In the genomic region with DNA sequence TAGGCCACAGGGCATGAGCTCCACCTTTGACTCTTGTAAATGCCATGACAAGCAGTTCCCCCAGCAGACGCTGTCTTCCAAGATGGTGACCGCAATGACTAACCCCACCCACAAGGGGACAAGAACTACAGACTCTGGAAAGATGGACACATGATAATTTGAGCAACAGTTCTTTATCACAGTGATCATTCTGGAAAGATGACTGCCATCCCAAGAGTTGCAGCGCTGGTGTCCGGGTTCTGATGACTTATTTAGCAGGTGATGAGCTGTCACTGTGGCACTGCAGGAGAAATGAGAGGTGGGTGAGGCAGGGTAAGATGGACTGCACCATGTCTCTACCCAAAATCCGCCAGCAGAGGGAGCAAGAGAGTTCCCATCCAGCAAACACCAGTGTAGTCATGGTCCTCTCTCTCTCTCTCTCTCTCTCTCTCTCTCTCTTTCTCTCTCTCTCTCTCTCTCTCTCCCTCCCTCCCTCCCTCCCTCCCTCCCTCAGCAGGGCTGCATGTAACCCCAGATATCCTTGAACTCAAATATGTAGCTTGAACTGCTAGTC, we compare ENCODE assay signal across 8 mouse cellular contexts. TPM values are rescaled to one million over a fixed set of nuclear protein-coding genes. Genes with fewer than 3 reads are reported as not detected.
DNase-seq lines count a peak whose midpoint lies in the region; ATAC-seq and TF ChIP-seq lines count a peak whose summit lies in the region.

No protein-coding gene starts in this region.

- no peak overlapping the region for H3K9ac ChIP-seq in forebrain, embryonic 12.5 days
- no peak overlapping the region for H3K9ac ChIP-seq in lung, embryonic 14.5 days

- no peaks in the 10 kb centered on the region for H3K36me3 ChIP-seq in C2C12 (ENCODE audit: control insufficient read depth, insufficient read depth)
- peaks cover 7% of the 10 kb centered on the region; the same call in 1 of the 2 replicates for H3K36me3 ChIP-seq in forebrain, embryonic 12.5 days (replicated peaks)
- H3K36me3 ChIP-seq in lung, embryonic 14.5 days (ENCODE audit: insufficient read depth) = no peaks in the 10 kb centered on the region

- peak; percentile 54 for DNase-seq in 3134 (ENCODE audit: extremely low read depth, insufficient read length, low spot score)
- DNase-seq in brain, embryonic 14.5 days (ENCODE audit: low read depth) = peak; percentile 81
- DNase-seq in kidney, postnatal 10 days = peak; percentile 84
- DNase-seq in lung, embryonic 14.5 days = peak; percentile 82
- peak; percentile 45 for DNase-seq in retina, adult 2 months (ENCODE audit: low read depth, low spot score)
- peak; percentile 66 for DNase-seq in urinary bladder, postnatal 25 days (ENCODE audit: low spot score)

- 36% methylated on average over 5 of the region's 5 CpGs for WGBS in forebrain, embryonic 12.5 days
- WGBS in lung, embryonic 14.5 days = 26% methylated on average over 5 of the region's 5 CpGs

- H3K9me3 ChIP-seq in forebrain, embryonic 12.5 days = no peaks in the 10 kb centered on the region
- no peaks in the 10 kb centered on the region for H3K9me3 ChIP-seq in lung, embryonic 14.5 days (ENCODE audit: low read depth, low read length)

- no peak overlapping the region for H3K27ac ChIP-seq in forebrain, embryonic 12.5 days
- H3K27ac ChIP-seq in lung, embryonic 14.5 days (ENCODE audit: low read depth) = no peak overlapping the region

- H3K4me1 ChIP-seq in forebrain, embryonic 12.5 days = peaks cover 12% of the 10 kb centered on the region
- H3K4me1 ChIP-seq in lung, embryonic 14.5 days (ENCODE audit: insufficient read depth) = no peaks in the 10 kb centered on the region; the same call in 1 of the 2 replicates

- peak; percentile 55 for TF ChIP-seq CTCF in C2C12 (IDR thresholded peaks at IDR 0.05; ENCODE audit: control insufficient read depth, insufficient read depth, insufficient read length)
- peak; percentile 80 for TF ChIP-seq CTCF in brain, embryonic 14.5 days (IDR thresholded peaks at IDR 0.05; ENCODE audit: borderline replicate concordance, extremely low read depth, insufficient read depth, insufficient read length)
- TF ChIP-seq CTCF in lung, embryonic 14.5 days (IDR thresholded peaks at IDR 0.05; ENCODE audit: low read depth) = peak; percentile 80

- peak; percentile 51; the same call in 1 of the 2 replicates for ATAC-seq in forebrain, embryonic 12.5 days (ENCODE audit: low FRiP score)
- ATAC-seq in lung, embryonic 14.5 days (ENCODE audit: insufficient read depth) = no peak; the same call in 1 of the 2 replicates

- H3K27me3 ChIP-seq in C2C12 (ENCODE audit: control insufficient read depth, insufficient read depth, insufficient read length) = peaks cover 8% of the 10 kb centered on the region
- H3K27me3 ChIP-seq in forebrain, embryonic 12.5 days = peaks cover 25% of the 10 kb centered on the region
- H3K27me3 ChIP-seq in lung, embryonic 14.5 days (ENCODE audit: insufficient read depth, low read length) = peaks cover 4% of the 10 kb centered on the region; the same call in 1 of the 2 replicates

- H3K79me3 ChIP-seq in C2C12 (ENCODE audit: low read depth) = no peaks in the 10 kb centered on the region

- H3K79me2 ChIP-seq in C2C12 (ENCODE audit: control insufficient read depth, insufficient read depth) = no peaks in the 10 kb centered on the region

- H3K4me3 ChIP-seq in C2C12 (ENCODE audit: insufficient read depth, poor library complexity, severe bottlenecking) = no peak overlapping the region
- no peak overlapping the region for H3K4me3 ChIP-seq in forebrain, embryonic 12.5 days (replicated peaks)
- no peak overlapping the region for H3K4me3 ChIP-seq in lung, embryonic 14.5 days (ENCODE audit: low read depth, low read length)

- no peak overlapping the region for H3ac ChIP-seq in C2C12 (ENCODE audit: control insufficient read depth, insufficient read length, low read depth)

- H3K4me2 ChIP-seq in forebrain, embryonic 12.5 days = no peak overlapping the region
- no peak overlapping the region for H3K4me2 ChIP-seq in lung, embryonic 14.5 days

- no peak for TF ChIP-seq POLR2A in brain, embryonic 14.5 days (IDR thresholded peaks at IDR 0.05; ENCODE audit: borderline replicate concordance, extremely low read depth, insufficient read depth, insufficient read length, poor library complexity, severe bottlenecking)

TF ChIP-seq in C2C12, 6 proteins besides CTCF, POLR2A, EP300 and RAD21:
- TF ChIP-seq MAX (IDR thresholded peaks at IDR 0.05) = no peak
- TF ChIP-seq MYOD1 (IDR thresholded peaks at IDR 0.05; ENCODE audit: control insufficient read depth, insufficient read length, low read depth) = no peak
- TF ChIP-seq USF1 (IDR thresholded peaks at IDR 0.05; ENCODE audit: low read depth) = no peak
- no peak for TF ChIP-seq MYOG (IDR thresholded peaks at IDR 0.05; ENCODE audit: control insufficient read depth, extremely low read depth, insufficient read length)
- no peak for TF ChIP-seq FOSL1 (IDR thresholded peaks at IDR 0.05; ENCODE audit: insufficient read depth, low read length, poor library complexity, severe bottlenecking)
- TF ChIP-seq CEBPB (IDR thresholded peaks at IDR 0.05; ENCODE audit: low read depth) = no peak

RNA-seq across cellular contexts. Expression of gene Fam71e1, which starts 5.3 kb away (rescaled TPM):
- polyA plus RNA-seq in C2C12 (2012; fragmentation: generic; extraction: Trizol) = 0.95 TPM
- polyA plus RNA-seq in brain, embryonic 14.5 days (2012; rRNA removed) = 31.7 and 47.3 TPM in 2 replicates
- polyA plus RNA-seq in forebrain, embryonic 12.5 days (2016; fragmentation: Nextera tagmentation; extraction: Ambion mirVana) = 29.8 and 34.2 TPM in 2 replicates
- polyA plus RNA-seq in lung, embryonic 14.5 days (2014; fragmentation: Nextera tagmentation; extraction: Ambion mirVana) = 9.1 and 11.3 TPM in 2 replicates

RNA-seq across cellular contexts. Expression of gene Emc10, which starts 5.3 kb away (rescaled TPM):
- polyA plus RNA-seq in C2C12 (2012; fragmentation: generic; extraction: Trizol) = 93.5 TPM
- 218 and 287 TPM in 2 replicates for polyA plus RNA-seq in brain, embryonic 14.5 days (2012; rRNA removed)
- polyA plus RNA-seq in forebrain, embryonic 12.5 days (2016; fragmentation: Nextera tagmentation; extraction: Ambion mirVana) = 121 and 125 TPM in 2 replicates
- polyA plus RNA-seq in lung, embryonic 14.5 days (2014; fragmentation: Nextera tagmentation; extraction: Ambion mirVana) = 122 and 133 TPM in 2 replicates

RNA-seq across cellular contexts. Expression of gene Mybpc2, which starts 22.8 kb away (rescaled TPM):
- polyA plus RNA-seq in C2C12 (2012; fragmentation: generic; extraction: Trizol) = not detected
- not detected in 2 replicates for polyA plus RNA-seq in brain, embryonic 14.5 days (2012; rRNA removed)
- polyA plus RNA-seq in forebrain, embryonic 12.5 days (2016; fragmentation: Nextera tagmentation; extraction: Ambion mirVana) = 0.13 and 0.17 TPM in 2 replicates
- polyA plus RNA-seq in lung, embryonic 14.5 days (2014; fragmentation: Nextera tagmentation; extraction: Ambion mirVana) = 0.14 and 0.26 TPM in 2 replicates

RNA-seq across cellular contexts. Expression of gene Spib, which starts 30.2 kb away (rescaled TPM):
- polyA plus RNA-seq in C2C12 (2012; fragmentation: generic; extraction: Trizol) = 0.01 TPM
- polyA plus RNA-seq in brain, embryonic 14.5 days (2012; rRNA removed) = 0.11 and 0.19 TPM in 2 replicates
- not detected in 2 replicates for polyA plus RNA-seq in forebrain, embryonic 12.5 days (2016; fragmentation: Nextera tagmentation; extraction: Ambion mirVana)
- 0.07 and 0.18 TPM in 2 replicates for polyA plus RNA-seq in lung, embryonic 14.5 days (2014; fragmentation: Nextera tagmentation; extraction: Ambion mirVana)

RNA-seq across cellular contexts. Expression of gene Josd2, which starts 33.9 kb away (rescaled TPM):
- polyA plus RNA-seq in C2C12 (2012; fragmentation: generic; extraction: Trizol) = 77.5 TPM
- polyA plus RNA-seq in brain, embryonic 14.5 days (2012; rRNA removed) = 70.6 and 118 TPM in 2 replicates
- polyA plus RNA-seq in forebrain, embryonic 12.5 days (2016; fragmentation: Nextera tagmentation; extraction: Ambion mirVana) = 47.2 and 56.8 TPM in 2 replicates
- polyA plus RNA-seq in lung, embryonic 14.5 days (2014; fragmentation: Nextera tagmentation; extraction: Ambion mirVana) = 82.7 and 87.6 TPM in 2 replicates
